Mouse (Mus musculus) bone marrow, adult 2 months (tissue): Measurements from ENCODE around the gene Limd1. TPM values are rescaled to one million over a fixed set of nuclear protein-coding genes. Genes with fewer than 3 reads are reported as not detected.

Experiments used
- H3K27ac ChIP-seq: fragments of 200-500 bp; 2 replicates; pipeline ENCODE4 v1.5.1; 2012; ENCODE audit warnings: low read depth, mild to moderate bottlenecking, control low read depth, inconsistent platforms, low read length; ENCODE audit not compliant: control insufficient read depth, poor library complexity, insufficient read depth
- H3K4me1 ChIP-seq: fragments of 200-500 bp; 2 replicates; pipeline ENCODE4 v1.6.1; 2011; ENCODE audit warnings: low read length; ENCODE audit not compliant: control insufficient read depth, insufficient read depth
- H3K4me3 ChIP-seq: fragments of 200-500 bp; replicated peaks from 2 replicates; pipeline ENCODE3; 2011; ENCODE audit warnings: mild to moderate bottlenecking, low read depth, low read length, control low read depth; ENCODE audit not compliant: control insufficient read depth
- CTCF ChIP-seq: fragments of 200-500 bp; IDR thresholded peaks from 2 replicates; pipeline ENCODE4 v1.5.1; 2011; ENCODE audit warnings: low read length, control low read depth; ENCODE audit not compliant: control insufficient read depth, insufficient read depth
- POLR2A ChIP-seq: fragments of 200-500 bp; IDR thresholded peaks from 2 replicates; pipeline ENCODE4 v1.6.1; 2011; ENCODE audit warnings: low read depth, mild to moderate bottlenecking, control low read depth, low read length, borderline replicate concordance; ENCODE audit not compliant: control insufficient read depth
- WGBS: fragments of 180-500 bp; shearing (Covaris S2); methylation state at CpG from one replicate; pipeline ENCODE4 v1.1.7; 2018; 5-methylcytosine and 5-hydroxymethylcytosine counted together
- polyA plus RNA-seq: library from polyadenylated mRNA; stranded (reverse); fragments of >200 nt; gene quantifications from 2 replicates; pipeline ENCODE4 v1.2.4, GENCODE M21; 2011; ENCODE audit warnings: low replicate concordance; ENCODE audit not compliant: missing spikeins, insufficient read depth, insufficient read length

Gene Limd1
- polyA plus RNA-seq, 1 experiment, result 19.0 TPM

- TF ChIP-seq POLR2A (no peak), CTCF (no peak)
- no peak overlapping the region for H3K4me3 ChIP-seq
- H3K27ac ChIP-seq, result no peak overlapping the region
- WGBS, result 80% methylated on average over 2 of the region's 2 CpGs
- H3K4me1 ChIP-seq, result no peaks in the 10 kb centered on the region
These were observed 34.0 kb downstream of the Limd1 start for GRCm38 (mm10) chr9:123512482-123512881.

- Histone ChIP-seq H3K4me3 (no peak overlapping the region), H3K4me1 (no peaks in the 10 kb centered on the region), H3K27ac (no peak overlapping the region)
- TF ChIP-seq POLR2A (no peak), CTCF (no peak)
- WGBS, result 57% methylated on average over 2 of the region's 2 CpGs
These were observed 36.6 kb downstream of the Limd1 start for GRCm38 (mm10) chr9:123515087-123515486.

GRCm38 (mm10) chr9:123516641-123517385 lies 38.3 kb downstream of the Limd1 start:
- H3K27ac ChIP-seq, result no peak overlapping the region
- TF ChIP-seq POLR2A (no peak), CTCF (no peak)
- no peaks in the 10 kb centered on the region for H3K4me1 ChIP-seq
- H3K4me3 ChIP-seq, result no peak overlapping the region
- 88% methylated on average over 7 of the region's 7 CpGs for WGBS

- no peak overlapping the region for H3K4me3 ChIP-seq
- TF ChIP-seq CTCF (peak; percentile 7; the same call in 1 of the 2 replicates), POLR2A (no peak)
- no peaks in the 10 kb centered on the region for H3K4me1 ChIP-seq
- WGBS, result 24% methylated on average over 13 of the region's 13 CpGs
- H3K27ac ChIP-seq, result peak overlapping the region; percentile 10
These were observed 40.7 kb downstream of the Limd1 start for GRCm38 (mm10) chr9:123518969-123519894.

GRCm38 (mm10) chr9:123520735-123521134 lies 42.2 kb downstream of the Limd1 start:
- 61% methylated on average over 3 of the region's 3 CpGs for WGBS

GRCm38 (mm10) chr9:123523676-123524075 lies 45.2 kb downstream of the Limd1 start:
- no peak for TF ChIP-seq POLR2A
- peak; percentile 70 for TF ChIP-seq CTCF
- WGBS, result 32% methylated on average over 3 of the region's 3 CpGs
- Histone ChIP-seq H3K27ac (no peak overlapping the region), H3K4me3 (no peak overlapping the region), H3K4me1 (peaks cover 1% of the 10 kb centered on the region; the same call in 1 of the 2 replicates)

More at GRCm38 (mm10) chr9:123520735-123521134, 42.2 kb downstream of the Limd1 start:
- Histone ChIP-seq H3K27ac (no peak overlapping the region), H3K4me1 (no peaks in the 10 kb centered on the region), H3K4me3 (no peak overlapping the region)
- TF ChIP-seq POLR2A, result no peak
- no peak for TF ChIP-seq CTCF

GRCm38 (mm10) chr9:123525095-123525494 lies 46.6 kb downstream of the Limd1 start:
- Histone ChIP-seq H3K4me1 (peaks cover 1% of the 10 kb centered on the region; the same call in 1 of the 2 replicates), H3K4me3 (no peak overlapping the region), H3K27ac (no peak overlapping the region)
- WGBS, result 0% methylated on average over 1 of the region's 1 CpGs
- TF ChIP-seq POLR2A (no peak), CTCF (peak; percentile 37)

- peaks cover 4% of the 10 kb centered on the region; the same call in 1 of the 2 replicates for H3K4me1 ChIP-seq
- no peak overlapping the region for H3K4me3 ChIP-seq
- 83% methylated on average over 5 of the region's 5 CpGs for WGBS
- no peak overlapping the region for H3K27ac ChIP-seq
- no peak for TF ChIP-seq CTCF
- no peak for TF ChIP-seq POLR2A
These were observed 48.0 kb downstream of the Limd1 start for GRCm38 (mm10) chr9:123526502-123526901.
